Mouse (Mus musculus): ENCODE measurements around the gene Olfr523. TPM values are rescaled to one million over a fixed set of nuclear protein-coding genes. Genes with fewer than 3 reads are reported as not detected.

Gene Olfr523
- polyA plus RNA-seq, 1 experiment: not detected

- no peak for DNase-seq (ENCODE audit: low read depth, low spot score)
- 80% methylated on average over 4 of the region's 4 CpGs for WGBS
These were observed 47.4 kb downstream of the Olfr523 start for GRCm38 (mm10) chr7:140220375-140220774.

- 79% methylated on average over 13 of the region's 13 CpGs for WGBS
- DNase-seq (ENCODE audit: low read depth, low spot score): no peak
These were observed 51.2 kb downstream of the Olfr523 start for GRCm38 (mm10) chr7:140224209-140224608.

Other genes with a start within 250 kb of the Olfr523 start
- 0.21 and 0.31 TPM in 2 replicates for gene Utf1, start 229.4 kb upstream of the Olfr523 start, polyA plus RNA-seq (2012; rRNA removed)
- gene 6430531B16Rik, start 194.5 kb upstream of the Olfr523 start, polyA plus RNA-seq (2012; rRNA removed): 0.14 TPM in 1 of 2 replicates, not detected in the other
- 3.7 and 5.9 TPM in 2 replicates for gene Adam8, start 180.7 kb upstream of the Olfr523 start, polyA plus RNA-seq (2012; rRNA removed)
- 36.7 and 52.9 TPM in 2 replicates for gene Zfp511, start 136.8 kb upstream of the Olfr523 start, polyA plus RNA-seq (2012; rRNA removed)
- 13.8 and 16.7 TPM in 2 replicates for gene Tubgcp2, start 136.5 kb upstream of the Olfr523 start, polyA plus RNA-seq (2012; rRNA removed)
- gene Msx3, start 124.1 kb upstream of the Olfr523 start, polyA plus RNA-seq (2012; rRNA removed): not detected in 2 replicates
- 1.3 and 1.9 TPM in 2 replicates for gene Caly, start 90.7 kb upstream of the Olfr523 start, polyA plus RNA-seq (2012; rRNA removed)
- 873 and 1,752 TPM in 2 replicates for gene Prap1, start 79.8 kb upstream of the Olfr523 start, polyA plus RNA-seq (2012; rRNA removed)
- 105 and 121 TPM in 2 replicates for gene Fuom, start 70.8 kb upstream of the Olfr523 start, polyA plus RNA-seq (2012; rRNA removed)
- gene Paox, start 57.4 kb upstream of the Olfr523 start, polyA plus RNA-seq (2012; rRNA removed): 9.6 and 9.8 TPM in 2 replicates
- 108 and 150 TPM in 2 replicates for gene Echs1, start 56.7 kb upstream of the Olfr523 start, polyA plus RNA-seq (2012; rRNA removed)
- gene Mtg1, start 35.7 kb upstream of the Olfr523 start, polyA plus RNA-seq (2012; rRNA removed): 14.5 and 24.5 TPM in 2 replicates
- gene Sprn, start 18.3 kb upstream of the Olfr523 start, polyA plus RNA-seq (2012; rRNA removed): 0.37 and 0.59 TPM in 2 replicates
- gene Olfr522, start 8.5 kb upstream of the Olfr523 start, polyA plus RNA-seq (2012; rRNA removed): not detected in 2 replicates
- 0.06 and 0.07 TPM in 2 replicates for gene Olfr524, start 32.7 kb downstream of the Olfr523 start, polyA plus RNA-seq (2012; rRNA removed)
- gene Cd163l1, start 45.0 kb downstream of the Olfr523 start, polyA plus RNA-seq (2012; rRNA removed): 0.43 and 0.78 TPM in 2 replicates
- gene 5830411N06Rik, start 74.1 kb downstream of the Olfr523 start, polyA plus RNA-seq (2012; rRNA removed): 0.51 and 0.71 TPM in 2 replicates
- gene Olfr525, start 147.6 kb downstream of the Olfr523 start, polyA plus RNA-seq (2012; rRNA removed): not detected in 2 replicates
- gene Olfr527, start 160.8 kb downstream of the Olfr523 start, polyA plus RNA-seq (2012; rRNA removed): not detected in 2 replicates
- gene Olfr60, start 188.5 kb downstream of the Olfr523 start, polyA plus RNA-seq (2012; rRNA removed): 0.57 and 0.93 TPM in 2 replicates
- 0.10 TPM in 1 of 2 replicates, not detected in the other for gene Olfr530, start 203.1 kb downstream of the Olfr523 start, polyA plus RNA-seq (2012; rRNA removed)
- gene Olfr531, start 229.7 kb downstream of the Olfr523 start, polyA plus RNA-seq (2012; rRNA removed): not detected in 2 replicates
- gene Olfr532, start 248.4 kb downstream of the Olfr523 start, polyA plus RNA-seq (2012; rRNA removed): not detected in 2 replicates

Data from large intestine, adult 2 months (tissue).